Mouse (Mus musculus) embryo, embryonic 10 days (tissue): ENCODE measurements at regions not wholly inside any gene's neighbourhood (a gene's known extent, or its start where the extent isn't known, plus 50 kb on each side); places are given as distances from the start of the nearest gene placed in this dataset.

Experiments used
- DNase-seq: peaks from one replicate; pipeline ENCODE4 v3.0.0-alpha.2; 2015; ENCODE audit warnings: low spot score

DNA sequence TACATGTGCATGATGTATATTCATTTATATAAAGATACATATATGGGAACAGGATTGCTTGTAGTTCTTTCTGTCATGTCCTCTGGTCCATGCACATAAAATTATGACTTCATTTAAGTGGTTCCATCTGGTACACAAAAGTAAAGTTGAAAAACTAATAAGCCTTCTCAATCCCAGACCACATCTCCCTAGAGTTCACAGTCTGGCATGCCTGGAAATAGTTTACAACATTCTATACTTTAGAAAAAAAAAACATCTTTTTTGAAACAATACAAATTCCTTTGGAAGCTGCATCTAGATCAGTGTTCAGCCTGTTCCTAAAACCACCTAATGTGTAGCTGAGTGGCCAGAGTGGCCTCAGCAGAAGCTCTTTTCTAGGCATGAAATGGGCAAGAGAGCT is 578.2 kb upstream of the Marcks start:
- no peak for DNase-seq

DNA sequence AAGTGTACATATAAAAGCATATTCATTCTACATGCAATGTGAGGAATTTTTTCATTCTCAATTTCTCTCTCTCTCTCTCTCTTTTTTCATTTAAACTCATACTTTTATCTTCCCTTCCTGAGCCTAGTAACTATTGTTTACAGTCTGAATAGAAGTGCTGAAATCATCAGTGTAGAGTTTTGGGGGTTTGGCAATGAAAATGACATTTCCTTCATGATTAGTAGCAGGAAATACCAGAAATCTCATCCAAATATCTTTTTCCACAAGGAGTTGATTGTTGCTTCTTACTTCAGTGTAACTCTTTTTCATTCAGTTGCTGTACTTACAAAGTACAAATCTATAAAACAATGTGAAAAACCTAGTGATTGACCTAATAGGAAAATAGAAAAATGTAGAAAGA is 572.7 kb upstream of the Marcks start:
- no peak for DNase-seq

DNA sequence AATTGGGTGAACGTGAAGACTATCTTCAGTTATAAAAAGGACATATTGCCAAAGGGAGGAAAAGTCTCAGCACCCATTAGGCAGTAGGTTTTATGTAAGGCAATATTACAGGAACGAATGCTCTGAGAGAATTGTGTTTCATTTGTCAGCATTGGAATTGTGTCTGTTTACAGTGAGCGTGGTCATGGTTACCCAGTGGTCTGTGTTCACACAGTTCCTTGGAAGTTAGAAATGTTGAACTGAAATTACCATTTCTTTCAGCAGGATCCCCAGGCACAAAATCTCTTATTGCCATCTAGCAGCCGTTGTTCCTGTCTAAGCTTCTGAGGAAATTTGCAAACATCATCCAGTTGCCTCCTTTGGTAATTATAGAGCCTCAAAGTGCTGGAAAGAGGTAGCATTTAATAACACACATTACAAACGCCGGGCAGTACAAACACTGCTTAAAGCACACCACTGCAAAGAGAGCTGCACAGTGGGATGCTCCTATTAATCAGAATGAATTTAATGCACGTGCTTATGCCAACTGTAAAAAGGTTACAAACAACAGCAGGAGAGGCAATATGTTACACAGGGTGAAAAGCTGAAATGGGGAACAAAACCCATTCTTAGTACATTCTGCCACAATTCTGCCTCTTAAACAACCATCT is 555.4 kb upstream of the Marcks start:
- DNase-seq: no peak

DNA sequence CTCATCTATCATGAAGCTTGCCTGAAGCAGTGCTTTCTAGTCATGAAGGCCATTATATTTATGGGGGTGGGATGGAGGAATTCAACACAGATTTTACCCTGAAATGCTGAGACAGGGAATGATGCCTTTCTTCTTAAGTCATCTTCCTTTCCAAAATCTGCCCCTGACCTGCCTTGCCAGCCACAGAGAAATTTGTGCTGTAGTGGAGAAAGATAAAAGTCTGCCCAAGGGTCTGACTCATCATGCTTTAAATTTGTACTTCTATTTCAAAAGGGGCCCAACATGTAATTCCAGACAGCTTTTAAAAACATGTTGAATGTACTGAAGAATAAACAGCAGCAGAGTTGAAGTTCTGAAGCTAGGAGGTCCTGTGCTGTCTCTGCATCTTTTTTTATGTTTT is 554.1 kb upstream of the Marcks start:
- DNase-seq: no peak

DNA sequence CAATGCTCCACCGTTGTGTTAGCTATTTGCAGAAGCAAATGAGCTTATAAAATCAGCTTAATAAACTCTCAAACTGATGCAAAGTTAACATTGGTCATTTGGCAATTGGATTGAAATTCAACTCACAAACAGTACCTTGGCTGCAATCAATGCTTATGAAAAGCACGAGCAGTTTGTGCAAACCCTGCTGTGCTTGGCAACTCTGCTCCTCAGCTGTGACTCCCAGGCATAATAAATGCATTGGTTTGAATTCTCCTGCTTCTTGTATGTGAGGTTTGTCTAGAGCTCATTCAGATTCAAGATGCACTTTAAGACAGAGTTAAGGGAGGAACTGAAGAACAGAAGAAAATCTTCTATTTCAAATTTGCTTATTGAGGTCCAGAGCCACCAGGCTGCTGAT is 553.2 kb upstream of the Marcks start:
- DNase-seq: no peak

DNA sequence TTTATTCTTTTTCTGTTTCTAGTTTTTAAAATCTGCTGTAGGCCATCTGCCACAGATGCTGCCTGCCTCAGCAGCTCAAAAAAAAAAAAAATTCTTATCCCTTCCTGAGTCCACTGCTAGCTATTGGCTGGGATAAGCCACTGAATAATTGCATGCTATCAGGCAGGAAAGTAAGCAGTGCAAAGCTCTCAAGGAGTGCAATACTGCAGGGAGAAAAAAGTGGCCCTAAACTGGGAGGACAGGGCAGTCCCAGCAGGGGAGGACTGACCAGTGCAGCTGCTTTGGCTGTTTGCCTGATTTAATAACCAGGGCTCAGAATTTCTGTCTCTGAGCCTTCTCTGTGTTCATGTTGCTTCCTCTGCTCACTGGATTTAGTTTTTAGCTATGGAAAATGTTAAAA is 544.4 kb upstream of the Marcks start:
- peak; percentile 39 for DNase-seq

DNA sequence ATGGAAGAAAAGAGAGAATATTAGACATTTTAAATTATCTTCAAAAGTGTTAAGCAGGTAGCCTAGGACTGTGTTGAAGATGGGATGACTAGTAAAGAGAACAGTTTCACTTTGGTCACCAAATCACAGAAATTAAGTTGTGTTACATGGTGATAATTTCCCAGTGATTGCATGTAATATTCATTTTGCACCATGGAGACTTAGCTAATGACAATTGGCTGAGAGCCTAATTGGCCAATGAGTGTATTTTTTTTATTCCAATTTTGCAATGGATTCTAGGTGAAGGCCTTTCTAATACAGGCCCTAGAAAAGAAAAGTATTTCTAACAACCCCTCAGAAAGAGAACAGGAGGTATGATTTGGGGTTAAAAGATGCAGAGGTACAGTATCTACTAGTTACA is 541.9 kb upstream of the Marcks start:
- no peak for DNase-seq

DNA sequence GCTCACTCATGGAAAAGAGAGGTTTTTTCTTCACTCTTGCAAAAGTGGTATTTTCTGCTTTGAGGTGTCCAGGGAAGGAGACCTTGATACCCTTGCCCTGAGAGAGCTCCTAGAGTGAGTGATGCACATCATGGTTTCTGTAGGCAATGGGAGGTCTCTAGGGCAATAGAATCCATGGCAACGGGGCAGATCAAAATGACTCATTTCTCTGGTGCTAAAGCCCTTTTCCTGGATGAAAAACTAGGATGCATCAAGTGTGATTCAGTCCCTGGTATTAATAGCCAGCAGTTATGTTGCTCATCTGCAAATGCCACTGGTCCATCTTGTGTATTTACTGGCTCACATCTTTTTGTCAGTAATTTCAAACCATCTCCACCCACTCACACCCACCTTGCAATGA is 539.1 kb upstream of the Marcks start:
- DNase-seq: no peak

DNA sequence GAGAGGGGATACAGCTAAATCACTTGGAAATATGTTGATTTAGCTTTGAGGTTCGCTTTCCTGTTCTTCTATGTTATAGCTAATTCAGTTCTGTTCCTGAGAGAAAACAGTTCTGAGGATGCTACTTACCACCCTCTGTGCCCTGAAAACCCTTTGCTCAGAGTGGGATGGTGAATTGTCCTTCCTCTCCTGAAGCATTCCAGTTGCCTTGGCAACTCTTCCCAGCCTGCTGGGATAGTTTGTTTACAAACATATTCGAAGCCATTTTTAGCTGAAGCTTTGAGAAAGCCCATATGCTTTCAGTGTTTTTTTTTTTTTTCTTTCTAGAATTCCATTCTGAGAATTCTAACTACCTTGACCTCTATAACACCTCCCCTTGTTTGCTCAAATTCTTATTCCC is 530.1 kb upstream of the Marcks start:
- DNase-seq: no peak

DNA sequence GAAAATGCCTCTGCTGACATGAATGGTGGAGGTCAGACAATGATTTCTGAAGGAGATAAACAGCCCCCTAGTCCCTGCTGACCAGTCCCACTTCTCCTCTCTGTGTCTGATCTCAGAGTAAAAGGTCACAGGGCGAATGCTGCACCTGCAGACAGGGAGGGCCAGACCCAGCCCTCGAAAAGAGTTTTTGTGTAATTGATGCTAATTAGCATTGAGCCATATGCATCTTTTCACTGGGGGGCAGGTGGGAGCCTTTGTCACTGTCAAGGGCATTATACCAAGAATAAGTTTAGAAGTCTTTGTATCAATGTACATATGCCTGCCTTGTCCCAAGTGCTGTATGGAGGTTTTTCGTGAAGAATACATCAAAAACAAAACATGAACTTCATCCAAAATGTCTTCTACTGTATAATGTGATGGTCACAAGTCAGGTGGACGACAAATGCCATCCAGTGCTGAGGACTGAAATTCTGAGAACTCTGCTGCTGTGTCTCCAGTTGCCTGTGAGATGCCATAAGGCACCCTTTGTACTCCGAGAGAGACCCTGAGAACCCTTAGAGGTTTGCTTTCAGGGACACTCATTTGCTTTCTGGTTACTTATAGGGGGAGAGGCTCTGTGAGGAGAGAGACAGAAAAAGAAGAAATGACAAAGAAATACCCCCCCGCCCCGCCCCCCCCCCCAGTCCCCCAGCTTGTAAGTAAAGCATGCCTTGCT is 528.5 kb upstream of the Marcks start:
- DNase-seq: peak; percentile 59

DNA sequence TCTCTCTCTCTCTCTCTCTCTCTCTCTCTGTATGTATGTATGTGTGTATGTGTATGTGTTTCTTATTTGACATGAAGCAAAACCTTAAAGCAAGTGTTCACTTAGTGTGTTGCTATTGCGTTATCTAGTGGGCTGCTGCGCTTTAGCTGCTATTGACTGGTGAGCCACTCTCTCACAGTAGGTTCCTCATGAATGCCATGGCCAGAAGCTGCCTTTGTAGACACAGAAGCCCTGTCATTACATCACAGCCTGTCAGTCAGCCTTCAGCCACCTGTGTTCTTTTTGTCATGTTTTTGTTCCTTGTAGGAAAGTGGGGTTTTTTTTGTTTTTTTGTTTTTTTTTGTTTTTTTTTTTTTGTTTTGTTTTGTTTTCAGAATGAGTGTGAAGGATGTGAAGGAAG is 527.8 kb upstream of the Marcks start:
- DNase-seq: peak; percentile 51

DNA sequence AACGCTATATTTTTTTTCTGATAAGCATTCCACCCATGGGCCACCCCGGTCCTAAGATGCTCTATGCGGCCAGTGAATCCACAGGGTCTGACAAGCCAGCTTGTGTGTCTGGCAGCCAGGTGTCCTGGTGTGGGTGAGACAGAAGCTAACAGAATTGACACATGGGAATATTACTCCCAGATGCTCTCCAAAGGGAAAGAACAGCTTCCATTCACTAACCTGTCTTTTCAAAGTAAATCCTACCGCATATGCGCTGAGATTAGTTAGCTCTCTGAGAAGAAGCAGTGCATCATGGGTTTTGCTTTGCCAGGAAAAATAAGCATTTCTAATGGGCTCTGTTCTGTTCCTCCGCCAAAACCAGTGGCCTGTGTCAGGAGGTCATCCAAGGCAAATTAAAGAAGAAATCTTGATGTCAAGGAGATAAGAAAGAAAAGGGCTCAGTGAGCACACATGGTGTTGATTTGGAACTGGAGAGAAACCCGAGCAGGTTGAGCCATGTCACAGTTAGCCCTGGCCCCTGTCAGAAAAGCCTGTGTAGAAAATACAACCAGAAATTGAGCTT is 498.4 kb upstream of the Marcks start:
- DNase-seq: peak; percentile 81

DNA sequence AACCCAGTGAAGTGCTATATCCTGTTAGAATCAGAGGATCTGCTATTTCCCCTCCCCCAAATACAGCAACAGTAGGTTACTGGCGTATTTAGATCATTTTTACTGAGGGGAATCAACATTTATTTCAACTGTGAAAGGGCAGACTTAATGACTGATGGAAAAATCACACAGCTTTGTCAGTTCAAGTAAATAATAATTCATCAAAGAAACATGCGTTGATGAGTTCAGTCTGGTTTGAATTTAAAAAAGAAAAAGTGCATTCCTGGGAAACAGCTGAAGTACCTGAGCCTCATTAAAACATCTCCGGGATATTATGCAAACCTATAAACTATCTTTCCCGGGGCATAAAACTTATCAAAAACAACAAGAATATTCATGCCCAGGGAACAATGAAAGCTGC is 497.7 kb upstream of the Marcks start:
- no peak for DNase-seq

DNA sequence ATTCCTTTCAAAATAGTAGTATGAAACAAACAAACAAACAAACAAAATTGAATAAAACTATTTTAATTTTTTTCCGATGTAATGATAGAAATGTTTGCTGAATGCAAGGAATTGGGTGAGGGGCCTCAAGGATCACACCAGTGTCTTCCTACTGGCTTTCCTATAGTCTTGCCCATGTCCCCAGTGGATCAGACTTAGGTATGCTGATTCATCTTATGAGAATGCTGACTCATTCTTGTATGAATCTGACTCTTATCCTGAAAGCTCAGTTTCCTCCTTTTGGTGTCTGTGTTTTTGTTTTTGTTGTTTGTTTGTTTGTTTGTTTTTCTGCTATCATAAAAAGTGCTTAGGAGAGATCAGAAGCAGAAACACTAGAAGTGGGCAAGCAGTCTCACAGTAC is 491.7 kb upstream of the Marcks start:
- no peak for DNase-seq

DNA sequence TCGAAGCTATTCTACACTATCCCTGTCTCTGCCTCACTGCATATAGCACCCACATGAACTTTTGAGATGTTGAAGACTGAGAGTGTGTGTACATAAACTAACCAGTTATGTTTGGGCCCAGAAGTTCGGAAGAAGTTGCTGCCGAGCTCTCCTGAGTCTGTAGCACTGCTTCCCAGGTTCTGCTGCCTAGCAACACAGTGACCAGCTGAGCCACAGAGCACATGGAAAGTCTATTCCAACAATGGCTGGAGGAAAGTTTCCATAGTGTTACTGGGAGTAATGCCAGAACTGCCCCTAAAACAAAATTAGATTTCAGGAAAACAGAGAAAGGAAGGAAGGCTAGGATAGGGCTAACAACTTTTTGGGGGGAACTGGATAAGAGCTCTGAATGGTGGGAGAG is 489.2 kb upstream of the Marcks start:
- no peak for DNase-seq

DNA sequence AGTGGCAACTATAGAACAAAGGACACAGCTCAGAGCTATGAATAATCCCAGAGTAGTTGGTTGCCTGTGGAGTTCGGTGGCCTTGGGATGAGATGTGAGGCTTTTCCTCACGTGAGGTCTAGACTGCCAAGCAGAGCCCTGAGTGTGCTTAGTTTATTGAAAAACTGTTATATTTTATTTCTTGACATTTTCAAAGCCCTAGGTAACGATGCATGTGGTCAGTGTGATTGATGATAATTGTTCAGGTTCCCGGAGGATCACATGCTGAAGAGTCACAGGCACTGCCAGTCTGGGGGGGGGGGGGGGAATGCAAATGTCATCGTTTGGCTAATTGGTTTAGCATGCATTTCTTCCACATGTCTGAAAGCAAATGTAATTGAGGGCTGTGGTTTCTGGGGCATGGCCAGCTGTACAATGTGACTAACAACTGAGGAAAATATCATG is 488.1 kb upstream of the Marcks start:
- peak; percentile 27 for DNase-seq

DNA sequence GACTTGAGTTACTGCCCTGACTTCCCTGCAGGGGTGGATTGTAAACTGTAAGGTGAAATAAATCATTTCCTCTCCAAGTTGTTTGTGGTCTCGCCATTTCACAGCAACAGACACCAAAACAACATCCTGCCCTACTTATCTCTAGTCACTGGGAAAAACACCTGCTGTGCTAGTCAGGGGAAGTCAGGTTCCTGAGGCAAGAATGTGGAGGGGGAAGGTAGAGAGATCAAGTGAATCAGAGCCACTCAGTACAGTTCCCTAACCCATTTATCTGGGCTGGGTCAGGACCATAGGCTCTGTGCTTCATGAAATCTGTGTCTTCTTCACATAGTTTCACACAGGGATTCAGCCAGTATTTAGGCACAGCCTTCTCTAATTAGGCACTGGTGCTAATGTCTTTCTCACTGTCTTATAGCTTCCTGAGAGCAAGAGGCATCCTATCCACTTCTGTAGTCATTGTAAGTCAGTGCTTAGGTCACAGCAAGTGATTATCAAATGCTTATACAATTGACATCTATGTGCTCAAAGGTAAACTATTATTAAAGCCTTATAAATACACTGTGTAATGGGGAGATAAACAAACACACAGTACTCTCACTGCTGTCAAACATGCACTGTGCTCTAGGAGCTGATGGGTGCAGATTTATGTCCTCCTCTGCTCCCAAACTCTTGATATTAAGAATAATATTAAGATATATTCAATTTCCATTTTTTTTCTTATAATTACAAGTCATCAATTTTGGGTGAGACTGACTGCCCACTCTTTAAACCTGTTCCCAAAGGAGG is 487.4 kb upstream of the Marcks start:
- no peak for DNase-seq

DNA sequence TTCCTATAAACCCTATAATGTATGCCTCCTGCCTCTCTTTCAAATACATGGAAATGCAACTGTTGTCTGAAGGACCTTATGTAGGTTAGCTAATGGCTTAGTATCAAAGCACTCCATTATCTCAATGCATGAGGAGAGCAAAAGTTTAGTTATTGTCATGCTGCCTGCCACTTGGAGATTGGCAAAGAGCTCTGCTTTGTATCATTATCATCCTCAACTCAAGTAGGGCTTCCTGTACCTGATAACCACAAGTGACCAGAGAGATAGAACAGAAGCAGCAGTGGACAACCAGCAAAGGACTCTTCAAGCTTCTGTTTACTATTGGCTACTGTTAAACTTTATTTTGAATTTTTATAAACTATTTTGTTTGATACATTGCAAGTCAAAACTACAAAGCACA is 484.3 kb upstream of the Marcks start:
- DNase-seq: no peak

DNA sequence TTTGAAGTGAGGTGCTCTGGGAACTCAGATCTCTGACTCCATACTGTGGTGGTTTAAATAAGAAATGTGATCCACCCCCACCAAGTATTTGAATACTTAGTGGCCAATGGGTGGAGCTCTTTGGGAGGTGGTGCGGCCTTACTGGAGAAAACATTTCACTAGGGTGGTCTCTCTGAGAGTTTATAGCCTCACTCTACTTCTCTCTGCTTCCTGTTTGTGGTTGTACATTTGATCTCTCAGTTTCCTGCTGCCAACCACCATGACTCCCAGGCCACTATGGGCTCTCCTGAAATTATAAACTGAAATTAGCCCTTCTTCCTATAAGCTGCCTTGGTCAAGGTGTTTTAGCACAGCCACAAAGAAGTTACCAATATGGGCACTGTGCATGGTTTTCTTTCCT is 479.9 kb upstream of the Marcks start:
- DNase-seq: no peak

DNA sequence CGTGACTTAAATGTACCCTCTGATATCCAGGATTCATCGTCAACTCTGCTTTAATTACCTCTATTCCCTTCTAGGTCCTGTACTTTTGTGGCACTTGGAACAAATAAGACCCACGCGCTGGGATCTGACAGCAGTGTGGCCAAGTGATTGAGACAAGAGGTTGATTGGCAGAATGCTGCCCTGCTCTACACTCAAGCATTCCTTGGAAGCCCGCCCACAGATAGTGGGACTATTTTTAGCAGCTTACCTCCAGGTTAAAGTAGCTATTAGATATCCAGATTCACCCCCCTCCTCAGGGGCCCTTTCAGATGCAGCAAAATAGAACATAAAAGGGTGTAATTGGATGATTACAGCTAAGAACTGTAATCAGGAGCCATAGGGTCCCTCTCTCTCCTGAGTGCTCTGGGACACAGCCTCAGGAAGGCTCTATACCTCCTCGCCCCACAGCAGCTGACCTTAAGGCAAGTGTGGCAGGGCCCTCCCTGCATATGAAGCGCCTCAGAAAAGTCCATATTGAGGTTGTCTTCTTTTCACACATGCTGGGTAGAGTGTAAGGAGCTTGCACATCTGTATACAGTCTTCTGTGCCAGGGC is 479.1 kb upstream of the Marcks start:
- no peak for DNase-seq

DNA sequence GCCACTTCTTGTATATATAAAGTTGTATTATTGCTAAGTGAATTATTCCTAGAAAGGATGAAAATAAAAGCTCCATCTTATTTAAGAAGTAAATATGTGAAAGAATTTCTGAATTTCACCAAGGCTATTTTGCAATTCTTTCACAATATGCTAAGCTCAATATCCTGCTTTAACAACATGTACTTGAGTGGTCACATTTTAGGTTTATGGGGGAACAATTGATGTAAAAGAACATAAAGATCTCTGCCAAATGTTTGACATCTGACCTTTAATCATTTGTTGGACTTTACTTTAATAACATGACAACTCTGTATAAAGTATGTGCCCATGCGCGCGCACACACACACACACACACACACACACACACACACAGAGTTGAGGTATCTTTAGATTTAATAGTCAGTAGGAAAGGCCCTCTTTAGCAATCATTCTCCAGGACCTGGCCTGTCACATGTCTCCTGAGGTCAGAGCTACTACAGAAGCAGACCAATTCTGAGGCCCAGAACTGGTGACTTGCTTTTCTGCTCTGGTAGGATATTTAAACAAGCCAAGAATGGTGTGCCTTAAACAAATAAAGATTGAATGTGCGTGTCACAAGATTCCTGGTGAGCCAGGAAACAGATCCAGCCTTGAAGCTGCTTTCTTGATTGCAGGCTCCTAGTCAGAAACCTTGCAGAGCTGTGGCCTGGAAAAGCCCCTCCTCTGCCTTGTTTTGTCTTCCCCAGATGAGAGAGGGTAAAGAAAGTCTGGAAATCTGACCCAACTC is 477.4 kb upstream of the Marcks start:
- DNase-seq: peak; percentile 62

DNA sequence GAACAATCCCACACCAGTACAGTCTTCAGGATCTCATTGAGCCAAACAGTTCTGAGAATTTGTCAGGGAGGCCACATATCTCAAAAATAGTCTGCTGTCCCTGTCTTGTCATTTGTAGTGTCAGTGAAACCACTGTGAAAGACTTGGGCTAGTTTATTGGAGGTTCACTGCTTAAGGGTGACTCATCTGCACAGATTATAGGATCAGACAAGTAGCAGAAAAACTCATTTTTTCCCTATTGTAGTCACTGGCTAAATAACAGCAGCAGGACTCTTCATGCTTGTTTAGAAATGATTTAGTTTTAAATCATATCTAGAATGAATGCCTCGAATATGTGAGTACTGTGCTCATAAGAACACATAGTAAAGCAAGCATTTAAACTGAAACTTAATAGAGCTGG is 475.2 kb upstream of the Marcks start:
- DNase-seq: no peak
